Mouse (Mus musculus) ovary, postnatal 36 days (tissue): ENCODE data around the gene 4930432M17Rik.

Experiments
- DNase-seq: peaks from one replicate; pipeline ENCODE4 v3.0.0; 2022; ENCODE audit warnings: low spot score, mixed read lengths

The 4930432M17Rik gene

GRCm38 (mm10) chr3:121710894-121711531 lies 40.5 kb downstream of the 4930432M17Rik start:
- no peak for DNase-seq

- DNase-seq, result no peak
Measured at GRCm38 (mm10) chr3:121712222-121712621, 41.7 kb downstream of the 4930432M17Rik start.

DNA sequence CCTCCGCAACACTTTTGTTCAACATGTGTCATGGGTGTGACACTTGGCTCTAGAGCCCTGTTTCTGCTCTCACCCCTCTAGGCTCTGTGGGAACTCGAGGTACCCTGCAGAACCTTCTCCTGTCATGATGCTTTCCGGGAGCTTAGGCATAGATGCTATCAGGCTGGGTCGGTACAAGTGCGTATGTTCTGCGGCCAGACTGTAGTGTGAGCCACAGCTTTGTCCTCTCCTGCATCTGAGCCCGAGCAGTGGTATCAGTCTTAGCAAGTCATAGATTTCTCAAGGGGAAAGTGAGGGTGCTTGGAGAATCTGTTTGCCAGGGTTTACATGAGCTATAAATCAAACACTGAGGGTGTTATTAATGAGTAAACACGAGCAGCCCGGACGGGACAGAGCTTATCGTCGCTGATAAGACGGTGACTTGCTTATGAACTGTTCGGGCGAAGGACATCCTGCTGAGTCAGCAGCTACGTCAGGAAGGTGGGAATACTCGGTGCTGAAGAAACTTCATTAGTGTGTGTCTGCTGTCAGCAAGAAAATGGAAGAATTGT lies 42.7 kb downstream of the 4930432M17Rik start:
- DNase-seq, result no peak

- no peak for DNase-seq
Measured at GRCm38 (mm10) chr3:121713816-121714215, 43.3 kb downstream of the 4930432M17Rik start.

DNA sequence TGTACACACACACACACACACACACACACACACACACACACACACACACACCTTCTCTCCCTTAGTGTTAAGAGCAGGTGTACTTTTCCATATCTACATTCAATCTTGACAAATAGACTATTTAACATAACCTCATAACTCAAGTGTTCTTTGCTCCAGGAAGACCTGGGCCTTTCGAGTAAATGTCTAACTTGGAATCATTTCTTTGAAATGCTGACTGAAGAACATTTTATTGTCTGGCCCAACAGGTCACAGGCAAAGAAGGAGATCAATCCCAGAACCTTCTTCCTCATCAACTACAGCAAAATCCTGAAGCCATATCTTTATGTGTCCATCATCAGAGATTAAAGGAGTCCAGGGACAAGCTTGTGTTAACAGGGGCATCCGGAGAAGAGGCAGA lies 43.9 kb downstream of the 4930432M17Rik start:
- DNase-seq, result no peak

DNA sequence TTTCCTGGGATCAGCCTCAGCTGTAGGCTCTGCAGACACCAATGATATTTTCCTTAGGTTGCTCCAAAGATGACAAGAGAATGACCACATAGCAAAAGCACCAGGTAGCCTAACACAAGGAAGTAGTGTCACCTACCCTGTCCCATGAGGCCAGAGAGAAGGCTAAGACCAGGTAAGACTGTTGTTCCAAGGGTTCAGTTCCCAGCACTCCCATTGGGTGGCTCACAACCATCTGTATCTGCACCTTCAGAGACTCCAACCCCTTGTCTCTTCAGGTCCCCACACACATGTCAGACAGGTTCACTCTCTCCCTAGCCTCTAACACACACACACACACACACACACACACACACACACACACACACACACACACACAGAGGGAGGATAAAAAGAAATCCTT lies 44.8 kb downstream of the 4930432M17Rik start:
- DNase-seq, result no peak

DNA sequence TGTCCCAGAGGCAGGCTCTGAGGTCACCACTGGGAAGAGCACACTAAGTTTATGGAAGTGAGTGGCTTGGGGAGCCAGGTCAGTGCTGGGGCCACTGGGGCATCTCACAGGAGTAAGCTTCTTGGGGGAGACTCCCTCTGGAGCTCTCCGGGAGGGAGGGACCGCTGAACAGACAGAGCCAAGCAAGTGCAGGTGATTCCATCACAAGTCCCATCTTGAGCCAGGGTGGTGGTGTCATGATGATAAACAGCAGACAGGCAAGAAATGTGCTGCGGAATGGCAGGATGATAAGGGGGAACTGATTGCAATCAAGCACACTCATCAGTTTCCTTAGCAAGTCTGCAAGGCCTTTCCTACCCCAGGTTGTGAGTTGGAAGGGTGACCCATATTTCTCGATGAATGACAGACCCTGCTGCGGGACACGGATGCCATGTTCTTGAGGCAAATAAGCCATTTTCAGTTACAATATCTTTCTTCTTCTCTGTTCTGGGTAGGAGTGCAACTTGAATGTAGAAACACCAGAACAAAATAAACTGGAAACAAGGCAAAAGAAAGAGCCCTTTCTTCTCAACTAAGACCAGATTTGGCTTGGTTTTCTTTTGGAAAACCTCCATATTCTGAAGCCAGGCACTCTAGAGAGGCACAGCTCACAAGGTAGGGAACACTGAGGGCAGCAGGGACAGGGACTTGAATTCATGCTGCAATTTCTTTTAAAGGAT lies 45.3 kb downstream of the 4930432M17Rik start:
- no peak for DNase-seq

DNA sequence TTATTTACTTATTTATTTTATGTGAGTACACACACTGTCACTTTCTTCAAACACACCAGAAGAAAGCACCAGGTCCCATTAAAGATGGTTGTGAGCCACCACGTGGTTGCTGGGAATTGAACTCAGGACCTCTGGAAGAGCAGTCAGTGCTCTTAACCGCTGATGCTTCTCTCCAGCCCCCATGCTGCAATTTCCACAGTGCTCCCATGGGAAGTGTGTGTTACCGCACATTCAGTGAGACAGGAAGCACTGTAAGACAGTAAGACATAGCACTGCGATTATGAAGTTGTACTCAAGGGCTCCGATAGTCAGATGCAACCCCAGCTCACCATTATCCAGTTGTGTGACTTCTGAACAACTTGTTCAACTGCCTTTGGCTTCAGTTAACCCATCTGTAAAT lies 45.9 kb downstream of the 4930432M17Rik start:
- DNase-seq, result no peak

DNA sequence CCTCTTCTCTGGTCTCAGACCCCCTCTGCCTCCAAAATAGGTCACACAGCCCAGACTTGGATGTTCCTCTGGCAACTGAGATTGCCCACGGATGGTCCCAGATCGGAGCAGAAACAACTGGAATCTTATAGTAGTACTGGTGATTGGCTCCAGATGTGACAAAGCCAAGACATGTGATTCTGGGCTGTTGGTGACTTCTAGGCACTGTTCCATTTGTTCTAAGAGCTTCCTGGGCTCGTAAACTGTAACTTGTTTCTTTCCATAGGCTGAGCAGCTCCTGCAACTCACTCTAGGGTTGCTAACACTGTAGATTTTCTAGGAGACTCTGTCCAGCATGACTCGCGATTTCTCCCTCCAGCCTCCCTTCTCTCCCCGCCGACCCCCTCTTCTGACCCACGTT lies 48.1 kb downstream of the 4930432M17Rik start:
- no peak for DNase-seq

DNA sequence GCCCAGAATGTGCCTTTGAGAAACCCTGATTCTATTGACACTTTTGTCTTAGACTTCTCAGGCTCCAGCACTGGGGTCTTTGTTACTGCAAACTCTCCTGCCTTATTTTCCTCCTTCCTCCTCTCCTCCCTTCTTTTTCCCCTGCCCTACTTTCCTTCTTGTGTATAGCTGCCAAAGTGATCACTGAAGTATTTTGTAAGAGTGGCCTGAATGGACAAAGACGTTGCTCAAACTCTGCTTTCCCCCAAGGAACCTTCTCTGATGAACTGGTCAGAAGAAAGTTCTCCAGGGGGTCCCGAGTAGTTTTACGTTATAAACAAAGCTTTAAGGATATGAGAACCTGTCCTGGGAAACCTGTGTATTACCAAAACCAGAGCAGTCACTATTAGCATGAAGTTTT lies 49.1 kb downstream of the 4930432M17Rik start:
- no peak for DNase-seq

- DNase-seq, result no peak
Measured at GRCm38 (mm10) chr3:121720801-121721690, 50.5 kb downstream of the 4930432M17Rik start.

- DNase-seq, result no peak
Measured at GRCm38 (mm10) chr3:121721691-121722070, 51.1 kb downstream of the 4930432M17Rik start.

DNA sequence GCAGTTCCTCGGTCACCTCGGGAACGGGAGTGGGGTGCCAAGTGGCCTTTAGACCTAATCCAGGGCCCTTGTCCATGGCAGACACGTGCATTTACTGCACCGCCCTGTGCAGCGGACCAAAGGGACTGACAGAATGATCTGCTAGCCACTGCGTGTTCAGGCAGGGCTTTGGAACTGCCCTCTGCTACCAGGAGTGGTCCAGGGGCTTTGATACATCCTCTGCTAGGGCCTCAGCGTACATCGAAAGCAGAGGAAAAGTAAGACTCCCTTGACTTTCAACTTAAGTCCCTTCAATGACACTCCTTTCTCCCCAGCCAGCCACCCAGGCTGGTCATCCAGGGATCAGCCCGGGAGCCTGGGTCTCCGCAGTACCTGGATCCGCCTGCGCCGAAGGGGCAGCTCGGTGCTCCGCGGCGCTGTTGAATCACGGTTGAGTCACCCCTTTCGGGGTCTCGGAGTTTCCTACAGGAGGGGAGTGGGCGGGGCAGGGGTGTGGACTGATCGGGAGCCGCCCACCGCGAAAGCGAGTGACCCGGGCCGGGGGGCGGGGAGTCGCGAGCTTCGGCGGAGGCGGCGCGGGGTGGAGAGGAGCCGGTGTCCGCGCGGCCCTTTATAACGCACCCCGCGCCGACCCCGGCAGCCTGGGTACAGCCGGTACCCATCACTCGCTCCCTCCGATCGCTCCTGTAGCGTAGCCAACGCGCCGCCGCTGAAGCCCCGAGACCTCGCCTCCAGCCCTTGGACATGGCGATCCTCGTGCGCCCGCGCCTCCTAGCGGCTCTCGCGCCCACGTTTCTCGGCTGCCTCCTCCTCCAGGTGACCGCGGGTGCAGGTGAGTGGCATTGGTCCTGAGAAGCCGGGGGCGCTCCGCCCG lies 52.6 kb downstream of the 4930432M17Rik start, which contains the start of gene F3:
F3 (plus strand) TSS at position 567 of the 874 bp plus-strand sequence.
- peak; percentile 82 for DNase-seq

DNA sequence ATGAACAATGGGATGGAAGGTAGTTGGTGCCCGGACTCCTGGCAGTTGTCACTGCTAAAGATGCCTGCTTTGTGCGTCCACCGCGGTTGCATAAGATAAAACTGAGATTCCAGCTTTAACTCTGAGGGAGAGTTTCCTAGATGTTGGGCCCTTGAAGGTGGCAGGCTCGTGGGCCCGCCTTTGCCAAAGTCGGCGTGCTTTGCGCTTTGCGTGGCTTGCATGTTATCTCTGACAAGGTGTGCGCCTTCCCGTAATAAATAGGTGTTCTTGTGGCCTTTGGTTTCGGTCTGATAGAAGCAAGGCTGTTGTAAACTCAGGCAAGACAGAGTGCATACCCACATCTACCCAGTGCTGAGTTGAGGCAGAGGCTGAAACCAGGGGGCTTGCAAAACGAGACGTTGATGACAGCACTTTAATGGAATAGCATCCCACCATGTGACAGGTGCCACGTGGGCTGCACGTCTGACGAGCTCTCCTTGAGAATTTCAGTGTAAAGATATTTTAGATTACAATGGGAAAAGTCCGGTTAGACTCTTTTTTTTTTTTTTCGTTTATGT lies 53.5 kb downstream of the 4930432M17Rik start:
- DNase-seq, result no peak

- no peak for DNase-seq
Measured at GRCm38 (mm10) chr3:121724553-121724952, 54.0 kb downstream of the 4930432M17Rik start.

GRCm38 (mm10) chr3:121725651-121726050 lies 55.1 kb downstream of the 4930432M17Rik start:
- no peak for DNase-seq

GRCm38 (mm10) chr3:121729678-121730077 lies 59.1 kb downstream of the 4930432M17Rik start:
- DNase-seq, result no peak
